ENCODE assay signal across 14 mouse cellular contexts in genomic region chr16:29719571-29720451, GRCm38 (mm10).
A peak's percentile ranks its signal among the peaks of the same experiment; 100 is the strongest.
DNase-seq lines count a peak whose midpoint lies in the region; ATAC-seq lines count a peak whose summit lies in the region.
"Had no signal": no experiment of that assay in that cellular context is flagged by ENCODE, and none has a peak within 500 bp of the region (broad histone marks: within the 10 kb centered on the region; RNA-seq: fewer than 3 reads in every experiment).

No protein-coding gene starts in this region.

- H3K4me2 ChIP-seq in embryonic facial prominence, embryonic 14.5 days (ENCODE audit: low read depth, low read length), result no peak overlapping the region
- H3K4me2 ChIP-seq in hindbrain, embryonic 15.5 days, result no peak overlapping the region

- 70% methylated on average over 23 of the region's 23 CpGs for WGBS in embryonic facial prominence, embryonic 14.5 days
- 23% methylated on average over 23 of the region's 23 CpGs for WGBS in hindbrain, embryonic 15.5 days

- DNase-seq in embryo, embryonic 10 days (ENCODE audit: low spot score), result peak; percentile 82
- peak; percentile 77 for DNase-seq in embryonic facial prominence, embryonic 14.5 days (ENCODE audit: low spot score)
- DNase-seq in neural tube, embryonic 10.5 days (ENCODE audit: extremely low spot score, low spot score), result peak; percentile 65
- no peak for DNase-seq in thymus, postnatal 10 days (ENCODE audit: low spot score in 2 of 2)
- DNase-seq in adrenal gland, postnatal 14 days, result no peak
- no peak for DNase-seq in lung, postnatal 36 days
- DNase-seq: adrenal gland, adult 2 months; cerebellum, adult 11 months; gastrocnemius, postnatal 25 days; heart, postnatal 10 days; kidney, adult 9 months; liver, postnatal 0 days had no signal

- H3K9me3 ChIP-seq in embryonic facial prominence, embryonic 14.5 days (ENCODE audit: control insufficient read depth, low read length), result no peaks in the 10 kb centered on the region
- no peaks in the 10 kb centered on the region for H3K9me3 ChIP-seq in hindbrain, embryonic 15.5 days

- peak; percentile 82 for ATAC-seq in embryonic facial prominence, embryonic 14.5 days (ENCODE audit: low read depth)
- peak; percentile 78 for ATAC-seq in hindbrain, embryonic 15.5 days (ENCODE audit: low FRiP score, low read depth)
- ATAC-seq in cerebellum, adult (ENCODE audit: insufficient number of reproducible peaks, low FRiP score, low TSS enrichment), result no peak
- ATAC-seq: liver, postnatal 0 days had no signal

- peaks cover 21% of the 10 kb centered on the region for H3K4me1 ChIP-seq in embryonic facial prominence, embryonic 14.5 days (ENCODE audit: control insufficient read depth, insufficient read depth, low read length)
- peaks cover 13% of the 10 kb centered on the region for H3K4me1 ChIP-seq in hindbrain, embryonic 15.5 days (replicated peaks)

- H3K27ac ChIP-seq in embryonic facial prominence, embryonic 14.5 days (replicated peaks; ENCODE audit: low read depth, low read length), result no peak overlapping the region
- no peak overlapping the region for H3K27ac ChIP-seq in hindbrain, embryonic 15.5 days (replicated peaks)

- no peaks in the 10 kb centered on the region; the same call in 1 of the 2 replicates for H3K27me3 ChIP-seq in embryonic facial prominence, embryonic 14.5 days (replicated peaks; ENCODE audit: control insufficient read depth, insufficient read depth, low read length)
- H3K27me3 ChIP-seq in hindbrain, embryonic 15.5 days, result peaks cover 76% of the 10 kb centered on the region

- no peak overlapping the region for H3K9ac ChIP-seq in embryonic facial prominence, embryonic 14.5 days (ENCODE audit: low read depth, low read length)
- H3K9ac ChIP-seq in hindbrain, embryonic 15.5 days, result no peak overlapping the region
- H3K9ac ChIP-seq: liver, postnatal 0 days had no signal

- no peaks in the 10 kb centered on the region for H3K36me3 ChIP-seq in embryonic facial prominence, embryonic 14.5 days (ENCODE audit: control insufficient read depth, insufficient read depth, low read length)
- no peaks in the 10 kb centered on the region for H3K36me3 ChIP-seq in hindbrain, embryonic 15.5 days

- H3K4me3 ChIP-seq in embryonic facial prominence, embryonic 14.5 days (ENCODE audit: low read depth, low read length), result no peak overlapping the region
- no peak overlapping the region for H3K4me3 ChIP-seq in hindbrain, embryonic 15.5 days

Comparison
In these comparisons a context has a peak if more than half of its experiments do, and no peak if none do; other contexts are left out.
1. DNase-seq: peak in embryo, embryonic 10 days (single experiment), embryonic facial prominence, embryonic 14.5 days (single experiment) and neural tube, embryonic 10.5 days (single experiment); none in thymus, postnatal 10 days (0 of 2), adrenal gland, postnatal 14 days (single experiment) and lung, postnatal 36 days (single experiment).